Mouse (Mus musculus) hindbrain, postnatal 0 days (tissue): ENCODE results near the gene Anks1. TPM values are rescaled to one million over a fixed set of nuclear protein-coding genes. Genes with fewer than 3 reads are reported as not detected.

ENCODE experiments used
- ATAC-seq: fragments of 200-750 bp; cut with Nextera tagmentation; 2 replicates; pipeline ENCODE4 v1.8.0; 2017; ENCODE audit warnings: mild to moderate bottlenecking, moderate TSS enrichment, moderate library complexity
- DNase-seq: peaks from one replicate; pipeline ENCODE4 v3.0.0-alpha.2; 2015; ENCODE audit warnings: low spot score
- H3K27ac ChIP-seq: fragments of 300-500 bp; sonication (generic); 2 replicates; pipeline ENCODE4 v1.5.1; 2014; ENCODE audit warnings: mild to moderate bottlenecking
- H3K27me3 ChIP-seq: fragments of 300-500 bp; sonication (generic); 2 replicates; pipeline ENCODE4 v1.6.1; 2014; ENCODE audit warnings: low read length, mixed read lengths; ENCODE audit not compliant: insufficient read depth
- H3K36me3 ChIP-seq: fragments of 300-500 bp; sonication (generic); 2 replicates; pipeline ENCODE4 v1.6.1; 2014; ENCODE audit warnings: low read length, mixed read lengths; ENCODE audit not compliant: insufficient read depth
- H3K4me1 ChIP-seq: fragments of 300-500 bp; sonication (generic); 2 replicates; pipeline ENCODE4 v1.6.1; 2014; ENCODE audit warnings: antibody characterized with exemption, low read length, mixed read lengths; ENCODE audit not compliant: insufficient read depth
- H3K4me2 ChIP-seq: fragments of 300-500 bp; sonication (generic); 2 replicates; pipeline ENCODE4 v1.6.1; 2014; ENCODE audit warnings: low read depth, mild to moderate bottlenecking, low read length, moderate library complexity, mixed read lengths
- H3K4me3 ChIP-seq: fragments of 300-500 bp; sonication (generic); 2 replicates; pipeline ENCODE4 v1.5.1; 2014; ENCODE audit warnings: low read length
- H3K9ac ChIP-seq: fragments of 300-500 bp; sonication (generic); replicated peaks from 2 replicates; pipeline ENCODE4 v1.6.1; 2014; ENCODE audit warnings: mild to moderate bottlenecking, low read length, moderate library complexity, mixed read lengths
- H3K9me3 ChIP-seq: fragments of 300-500 bp; sonication (generic); 2 replicates; pipeline ENCODE4 v1.6.1; 2016; ENCODE audit warnings: low read length, mixed read lengths
- CTCF ChIP-seq: IDR thresholded peaks from 2 replicates; pipeline ENCODE4 v1.5.1; 2016; ENCODE audit warnings: antibody characterized with exemption, control low read depth, low read depth
- WGBS: fragments of 180-500 bp; shearing (Covaris S2); extraction: QIAGEN DNeasy Blood & Tissue Kit; methylation state at CpG from one replicate; pipeline ENCODE4 v1.1.7; 2014; 5-methylcytosine and 5-hydroxymethylcytosine counted together
- polyA plus RNA-seq: library from polyadenylated mRNA; unstranded; fragments of >200 nt; fragmentation: Nextera tagmentation; extraction: Ambion mirVana; gene quantifications from 2 replicates; pipeline ENCODE4 v1.2.1, GENCODE M21; 2015
- total RNA-seq: library from RNA; depleted of rRNA; stranded (reverse); fragments of >200 nt; gene quantifications from 2 replicates; pipeline ENCODE4 v1.2.3, GENCODE M21; 2014

The Anks1 gene
- total and polyA plus RNA-seq, 2 experiments from 2014 or later, result 35.8 to 102 TPM

GRCm38 (mm10) chr17:28079618-28080017 lies 170.5 kb downstream of the Anks1 start:
- no peaks in the 10 kb centered on the region for H3K27me3 ChIP-seq
- under 1% methylated on average over 21 of the region's 25 CpGs for WGBS

GRCm38 (mm10) chr17:28080045-28080816 lies 171.1 kb downstream of the Anks1 start, which contains the start of gene Tcp11:
Gene Tcp11 (minus strand): TSS chr17:28080639.
- Histone ChIP-seq H3K9ac (peak within 1 kb of the TSS; percentile 61), H3K4me1 (no peaks in the 10 kb centered on the region), H3K36me3 (no peaks in the 10 kb centered on the region), H3K4me2 (peak within 1 kb of the TSS; percentile 99), H3K4me3 (peak within 1 kb of the TSS; percentile 59), H3K27me3 (no peaks in the 10 kb centered on the region), H3K9me3 (no peaks in the 10 kb centered on the region), H3K27ac (no peak within 1 kb of the TSS)
- peak; percentile 90 for ATAC-seq
- under 1% methylated on average over 41 of the region's 57 CpGs for WGBS
- DNase-seq, result peak; percentile 89
- peak; percentile 21; the same call in 1 of the 2 replicates for TF ChIP-seq CTCF

More at GRCm38 (mm10) chr17:28079618-28080017, 170.5 kb downstream of the Anks1 start:
- H3K4me3 ChIP-seq, result peak overlapping the region; percentile 59
- TF ChIP-seq CTCF, result peak; percentile 91
- ATAC-seq (peak; percentile 57; the same call in 1 of the 2 replicates), DNase-seq (peak; percentile 95)
- no peaks in the 10 kb centered on the region for H3K9me3 ChIP-seq
- H3K4me2 ChIP-seq, result peak overlapping the region; percentile 99
- no peaks in the 10 kb centered on the region for H3K4me1 ChIP-seq
- peak overlapping the region; percentile 61 for H3K9ac ChIP-seq
- H3K27ac ChIP-seq, result no peak overlapping the region
- no peaks in the 10 kb centered on the region for H3K36me3 ChIP-seq

GRCm38 (mm10) chr17:28080817-28081165 lies 171.7 kb downstream of the Anks1 start:
- ATAC-seq (no peak; the same call in 1 of the 2 replicates), DNase-seq (no peak)
- Histone ChIP-seq H3K9ac (no peak overlapping the region), H3K4me2 (peak overlapping the region; percentile 99), H3K27ac (no peak overlapping the region), H3K9me3 (no peaks in the 10 kb centered on the region), H3K36me3 (no peaks in the 10 kb centered on the region), H3K27me3 (no peaks in the 10 kb centered on the region), H3K4me1 (no peaks in the 10 kb centered on the region), H3K4me3 (no peak overlapping the region)
- TF ChIP-seq CTCF, result no peak
- 14% methylated on average over 9 of the region's 9 CpGs for WGBS

GRCm38 (mm10) chr17:28081385-28081784 lies 172.3 kb downstream of the Anks1 start:
- 45% methylated on average over 9 of the region's 9 CpGs for WGBS
- no peaks in the 10 kb centered on the region for H3K27me3 ChIP-seq
- H3K36me3 ChIP-seq, result no peaks in the 10 kb centered on the region
- ATAC-seq (no peak), DNase-seq (peak; percentile 60)
- H3K9me3 ChIP-seq, result no peaks in the 10 kb centered on the region
- H3K4me3 ChIP-seq, result no peak overlapping the region
- H3K27ac ChIP-seq, result no peak overlapping the region
- no peaks in the 10 kb centered on the region for H3K4me1 ChIP-seq
- H3K4me2 ChIP-seq, result no peak overlapping the region
- peak; percentile 72 for TF ChIP-seq CTCF
- H3K9ac ChIP-seq, result no peak overlapping the region

- no peak overlapping the region for H3K4me3 ChIP-seq
- ATAC-seq (no peak), DNase-seq (no peak)
- no peaks in the 10 kb centered on the region for H3K27me3 ChIP-seq
- H3K9ac ChIP-seq, result no peak overlapping the region
- H3K4me1 ChIP-seq, result no peaks in the 10 kb centered on the region
- H3K9me3 ChIP-seq, result no peaks in the 10 kb centered on the region
- no peak overlapping the region for H3K4me2 ChIP-seq
- H3K27ac ChIP-seq, result no peak overlapping the region
- no peaks in the 10 kb centered on the region for H3K36me3 ChIP-seq
- 88% methylated on average over 7 of the region's 7 CpGs for WGBS
- no peak for TF ChIP-seq CTCF
Observed at GRCm38 (mm10) chr17:28081856-28082255, 172.8 kb downstream of the Anks1 start.

- no peak for TF ChIP-seq CTCF
- no peaks in the 10 kb centered on the region for H3K27me3 ChIP-seq
- H3K36me3 ChIP-seq, result no peaks in the 10 kb centered on the region
- no peak for ATAC-seq
- DNase-seq, result no peak
- no peak overlapping the region for H3K4me2 ChIP-seq
- H3K9ac ChIP-seq, result no peak overlapping the region
- no peaks in the 10 kb centered on the region for H3K9me3 ChIP-seq
- 68% methylated on average over 13 of the region's 13 CpGs for WGBS
- H3K4me1 ChIP-seq, result no peaks in the 10 kb centered on the region
- no peak overlapping the region for H3K4me3 ChIP-seq
- H3K27ac ChIP-seq, result no peak overlapping the region
Observed at GRCm38 (mm10) chr17:28082863-28083262, 173.8 kb downstream of the Anks1 start.

- ATAC-seq (no peak), DNase-seq (no peak)
- Histone ChIP-seq H3K36me3 (no peaks in the 10 kb centered on the region), H3K27me3 (no peaks in the 10 kb centered on the region), H3K9ac (no peak overlapping the region), H3K4me2 (no peak overlapping the region), H3K4me1 (no peaks in the 10 kb centered on the region), H3K27ac (no peak overlapping the region), H3K4me3 (no peak overlapping the region), H3K9me3 (no peaks in the 10 kb centered on the region)
- TF ChIP-seq CTCF, result no peak
- WGBS, result 26% methylated on average over 22 of the region's 22 CpGs
Observed at GRCm38 (mm10) chr17:28084395-28084905, 175.3 kb downstream of the Anks1 start.
